Mouse (Mus musculus) cerebellum, postnatal 25 days (tissue): ENCODE measurements around the gene Gm10203.
"Not testable (repeated sequence)": the region's sequence is repeated elsewhere in the genome, so short reads cannot be mapped to it uniquely, and the experiment has no call there.

Source experiments
- DNase-seq, 2 experiments: peaks; one replicate each; pipeline ENCODE4 v3.0.0; 2021; ENCODE audit warnings: mixed read lengths in 2 of 2

Gm10203 gene

DNA sequence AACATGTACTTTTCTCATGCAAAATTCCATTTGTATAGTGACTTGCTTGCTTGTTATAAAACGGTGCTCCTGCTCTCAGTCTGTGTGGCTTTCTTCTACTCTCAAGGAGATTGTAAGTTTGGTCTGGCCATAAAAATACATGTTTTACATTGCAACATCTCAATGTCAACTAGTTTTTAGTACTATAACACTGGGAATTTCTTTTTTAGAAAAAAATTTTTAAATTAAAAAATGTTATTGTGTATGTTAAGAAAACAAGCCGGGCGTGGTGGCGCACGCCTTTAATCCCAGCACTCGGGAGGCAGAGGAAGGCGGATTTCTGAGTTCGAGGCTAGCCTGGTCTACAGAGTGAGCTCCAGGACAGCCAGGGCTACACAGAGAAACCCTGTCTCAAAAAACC lies at the start of gene Gm10203:
TSS of gene Gm10203 (plus strand) at position 301 of the 400 bp plus-strand sequence.
- not testable (repeated sequence) for DNase-seq

DNA sequence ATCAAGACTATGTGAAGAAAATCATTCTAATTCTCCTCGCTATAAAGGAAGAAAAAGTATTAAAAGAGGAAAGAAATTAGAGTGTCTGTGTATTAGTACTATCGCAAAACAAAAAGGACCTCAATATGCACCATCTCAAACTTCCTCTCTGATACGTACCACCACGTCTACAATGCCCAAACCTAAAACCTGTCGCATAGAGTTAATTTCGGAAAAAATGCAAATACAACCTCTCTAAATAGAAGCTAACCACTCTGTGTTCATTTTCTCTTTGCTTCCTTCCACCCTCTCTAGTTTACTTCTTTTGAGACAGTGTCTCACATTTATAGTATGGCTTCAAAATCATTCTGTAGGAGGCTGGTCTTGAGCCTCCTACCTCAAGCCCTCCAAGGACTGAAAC lies 37.6 kb upstream of the Gm10203 start:
- DNase-seq: no peak

DNA sequence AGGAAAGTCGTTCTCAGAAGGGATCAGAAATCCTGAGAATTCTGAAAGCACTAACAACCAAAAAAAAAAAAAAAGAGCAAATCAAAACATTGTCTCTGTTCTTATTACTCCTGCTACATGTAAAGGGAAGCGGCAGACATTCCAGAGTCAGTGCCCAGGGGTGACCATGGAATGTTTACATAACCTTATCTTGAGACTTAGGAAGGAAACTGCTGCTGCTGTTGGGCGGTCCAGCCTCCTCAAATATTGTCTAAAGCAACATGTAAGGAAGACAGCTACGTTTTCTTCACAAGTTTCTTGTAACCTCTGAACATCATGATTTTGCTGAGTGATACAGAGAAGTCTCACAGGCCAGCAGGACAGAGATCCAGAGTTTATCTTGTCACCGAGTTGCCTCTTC lies 36.5 kb upstream of the Gm10203 start:
- no peak for DNase-seq

DNA sequence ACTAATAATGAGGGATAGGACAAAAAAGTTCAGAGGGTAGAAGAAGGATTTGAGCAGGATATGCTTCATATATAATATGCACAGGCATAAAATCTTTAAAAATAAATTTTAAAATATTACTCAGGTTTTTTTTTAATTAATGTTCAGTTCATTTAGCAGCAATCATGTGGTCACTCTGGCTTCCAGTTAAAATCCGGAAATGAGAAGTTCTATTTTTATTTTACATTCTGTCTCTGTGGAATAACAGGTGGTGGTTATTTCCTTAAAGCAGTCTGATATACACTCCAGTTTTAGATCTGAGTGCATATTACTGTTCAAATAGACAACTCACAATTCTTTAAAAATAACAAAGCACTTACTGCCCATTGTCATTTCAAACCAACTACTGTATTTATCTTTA lies 35.4 kb upstream of the Gm10203 start:
- no peak for DNase-seq

DNA sequence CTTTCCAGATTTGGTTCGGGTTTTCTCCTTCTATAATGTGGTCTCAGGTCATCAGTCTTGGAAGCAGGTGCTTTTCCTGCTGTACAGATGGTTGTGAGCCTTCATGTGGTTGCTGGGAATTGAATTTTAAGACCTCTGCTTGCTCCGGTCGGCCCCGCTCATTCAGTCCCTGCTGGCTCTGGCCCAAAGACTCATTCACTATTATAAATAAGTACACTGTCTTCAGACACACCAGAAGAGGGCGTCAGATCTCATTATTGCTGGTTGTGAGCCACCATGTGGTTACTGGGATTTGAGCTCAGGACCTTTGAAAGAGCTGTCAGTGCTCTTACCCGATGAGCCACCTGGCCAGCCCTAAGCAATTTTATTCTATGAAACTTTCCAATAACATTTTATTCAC lies 34.6 kb upstream of the Gm10203 start:
- DNase-seq: peak; percentile 38 to 67

DNA sequence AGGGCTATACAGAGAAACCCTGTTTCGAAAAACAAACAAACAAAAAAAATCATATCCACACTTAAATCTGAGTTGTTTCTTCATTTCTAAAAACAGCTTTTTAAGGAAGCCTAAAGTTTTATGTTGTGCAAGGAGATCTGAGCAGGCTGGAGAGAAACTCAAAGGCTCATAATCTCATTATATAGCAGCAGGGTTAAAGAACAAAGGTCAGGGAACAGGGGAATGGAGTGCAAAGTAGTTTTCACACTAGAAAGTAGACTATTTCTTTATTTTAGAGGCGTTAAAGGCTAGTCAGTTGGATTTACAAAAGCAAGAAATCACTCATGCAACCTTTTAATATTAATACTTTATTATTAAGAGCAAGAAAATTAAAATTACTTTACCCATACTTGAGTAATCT lies 33.7 kb upstream of the Gm10203 start:
- no peak for DNase-seq

DNA sequence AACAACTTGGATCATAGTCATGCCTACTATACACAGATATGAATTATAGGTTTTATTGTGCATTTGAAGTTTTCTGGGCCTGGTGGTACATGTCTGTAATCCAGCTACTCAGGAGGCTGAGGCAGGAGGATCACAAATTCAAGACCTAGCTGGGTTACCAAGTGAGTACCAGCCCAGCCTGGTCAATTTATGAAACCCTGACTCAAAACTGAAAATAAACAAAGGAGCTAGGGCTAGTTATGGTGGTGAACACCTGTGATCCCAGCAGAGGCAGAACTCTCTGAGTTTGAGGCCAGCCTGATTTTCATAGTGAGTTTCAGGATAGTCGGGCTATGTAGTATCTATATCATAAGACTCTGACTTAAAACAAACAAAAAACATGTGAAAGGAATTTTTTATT lies 32.7 kb upstream of the Gm10203 start:
- no peak for DNase-seq

DNA sequence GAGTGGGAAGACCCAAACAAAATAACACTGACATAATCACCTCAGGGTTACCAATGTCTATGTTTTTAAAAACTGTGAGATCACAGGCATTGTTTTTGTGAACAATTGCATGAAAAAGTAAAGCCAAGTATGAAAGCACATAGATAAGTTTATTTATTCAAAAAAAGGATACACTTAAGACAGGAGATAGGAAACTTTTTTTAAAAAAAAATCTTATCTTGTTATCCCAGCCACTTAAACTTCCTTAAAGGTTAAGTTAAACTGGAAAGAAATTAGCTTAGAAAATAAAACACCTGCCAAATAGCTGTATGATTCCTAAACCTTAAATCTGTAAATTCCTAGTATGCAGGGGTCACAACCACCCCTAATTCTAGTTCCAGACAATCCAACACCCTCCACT lies 31.0 kb upstream of the Gm10203 start:
- no peak for DNase-seq

DNA sequence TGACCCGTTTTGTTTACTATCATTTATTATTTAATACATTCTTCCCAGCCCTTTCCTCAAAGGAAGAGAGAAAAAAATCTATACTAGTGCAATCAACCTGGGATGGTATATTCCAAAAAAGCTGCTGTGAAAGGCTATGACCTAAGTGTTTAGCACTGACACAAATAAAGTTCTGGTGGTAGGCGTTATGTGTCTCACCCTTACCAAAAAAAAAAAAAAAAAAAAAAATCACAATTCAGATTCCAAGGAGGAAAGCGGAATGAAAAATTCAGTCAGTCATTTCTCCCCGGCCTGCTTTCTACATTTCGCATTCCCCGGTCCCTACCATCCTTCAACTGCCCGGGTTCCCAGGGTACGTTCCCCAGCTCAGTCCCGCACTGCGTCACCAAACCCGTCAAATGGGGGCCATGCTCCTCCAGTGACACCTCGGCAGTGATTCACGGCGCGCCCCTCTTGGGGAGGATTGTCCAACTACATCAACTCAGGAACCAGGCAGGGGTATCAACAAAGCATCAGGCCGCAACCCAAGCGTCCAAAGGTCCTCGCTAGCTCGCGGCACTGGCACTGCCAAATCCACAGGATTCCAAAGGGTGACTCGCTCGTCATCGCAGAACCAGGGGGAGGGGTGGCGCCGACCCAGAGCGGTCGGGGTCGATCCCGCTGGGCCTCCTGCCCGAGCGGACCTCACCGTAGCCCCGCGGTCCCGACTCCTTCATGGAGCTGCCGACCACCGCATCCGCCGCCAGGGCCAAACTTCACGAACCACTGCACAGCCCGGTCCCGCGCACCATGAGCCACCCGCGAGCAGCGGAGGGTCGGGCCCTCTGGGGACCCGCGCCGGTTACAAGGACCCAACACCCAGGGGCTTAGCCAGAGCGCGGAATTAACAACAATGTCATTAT lies 29.5 kb upstream of the Gm10203 start:
- peak; percentile 77 to 83 for DNase-seq

DNA sequence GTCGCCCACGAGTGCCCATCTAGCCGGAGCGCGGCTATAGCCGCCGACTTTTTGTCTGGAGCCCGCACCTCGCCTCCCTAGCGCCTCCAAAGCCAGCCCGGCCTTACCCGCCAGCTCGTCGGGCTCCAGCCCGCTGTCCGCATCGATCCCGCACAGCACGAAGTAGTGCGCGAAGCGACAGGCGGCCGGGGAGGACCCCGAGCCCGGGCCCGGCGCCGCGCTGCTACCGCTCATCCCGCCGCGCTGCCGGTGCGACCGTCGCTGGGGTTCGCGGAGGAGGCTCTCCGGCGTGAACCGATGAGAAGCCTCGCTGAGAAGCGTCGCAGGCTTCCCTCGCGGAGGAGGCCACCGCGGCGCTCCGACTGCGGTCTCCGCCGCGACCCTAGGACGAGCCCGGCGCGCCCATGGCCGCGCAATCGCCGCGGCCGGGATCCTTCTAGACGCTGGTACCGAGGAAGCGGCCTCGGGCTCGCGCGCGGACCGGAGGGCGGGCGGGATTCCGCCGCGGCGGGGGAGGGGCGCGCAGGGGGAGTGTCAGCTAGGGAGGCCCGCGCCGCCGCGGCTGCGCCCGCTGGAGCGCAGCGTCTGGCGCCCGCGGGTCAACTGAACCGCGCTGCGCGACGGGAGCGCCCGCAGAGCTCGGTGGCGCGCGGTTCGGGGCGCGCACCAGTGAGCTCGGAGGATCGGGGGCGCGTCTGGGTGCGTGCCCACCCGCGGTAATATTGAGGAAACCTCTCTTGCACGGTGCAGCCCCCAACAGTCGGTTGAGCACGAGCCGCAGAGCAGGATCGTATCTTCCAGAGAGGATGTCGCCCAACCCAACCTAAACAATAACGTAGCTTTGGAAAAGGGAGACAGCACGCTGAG lies 28.7 kb upstream of the Gm10203 start, which contains the start of gene Dennd5b:
TSS of gene Dennd5b (minus strand) at position 605 of the 867 bp plus-strand sequence.
- DNase-seq: peak; percentile 90 to 95

DNA sequence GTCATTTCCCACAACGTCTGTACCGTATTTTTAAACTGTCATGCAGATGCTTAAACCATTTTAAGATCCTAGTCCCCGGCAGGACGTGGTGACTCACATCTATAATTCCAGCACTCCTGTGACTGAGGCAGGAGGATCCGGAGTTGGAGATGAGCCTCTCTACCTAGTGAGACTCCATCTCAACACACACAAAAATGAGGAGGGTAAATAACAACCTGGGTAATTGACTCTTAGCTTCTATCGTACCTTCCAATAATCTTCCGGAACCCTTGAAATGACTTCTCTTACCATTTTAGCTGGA lies 28.1 kb upstream of the Gm10203 start:
- DNase-seq: no peak

DNA sequence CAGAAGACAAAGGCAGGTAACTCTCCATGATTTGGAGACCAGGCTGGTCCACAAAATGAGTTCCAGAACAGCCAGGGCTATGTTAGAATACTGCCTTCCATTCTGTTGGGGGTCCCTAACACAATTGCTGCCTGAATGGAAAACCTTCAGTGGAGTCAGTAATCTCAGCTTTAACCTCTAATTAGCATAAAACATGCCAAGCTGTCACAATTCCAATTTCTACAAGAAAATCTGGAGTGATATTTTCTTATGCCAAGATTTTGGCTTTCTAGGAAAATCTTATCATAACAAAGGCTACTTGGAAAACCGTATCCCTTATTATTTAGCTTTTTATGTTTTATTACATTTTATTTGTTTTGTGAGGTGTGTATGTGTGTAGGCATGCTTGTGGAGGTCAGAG lies 26.5 kb upstream of the Gm10203 start:
- DNase-seq: no peak

DNA sequence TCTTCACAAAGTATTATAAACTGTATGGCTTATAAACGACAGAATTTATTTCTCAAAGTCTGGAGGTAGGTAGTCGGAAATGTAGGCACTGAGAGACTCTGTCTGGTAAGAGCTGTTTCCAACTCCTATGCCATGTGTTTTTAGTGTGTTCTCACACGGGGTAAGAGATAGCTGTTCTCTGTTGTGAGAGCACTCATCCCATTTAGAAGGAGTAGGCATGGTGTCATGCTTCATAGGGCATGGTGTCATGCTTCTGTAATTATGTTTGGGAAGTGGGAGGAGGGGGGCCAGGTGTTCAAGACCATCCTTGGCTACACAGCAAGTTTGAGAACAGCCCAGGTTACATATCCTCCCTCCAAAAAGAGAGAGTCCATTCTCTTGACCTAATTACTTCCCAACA lies 22.4 kb upstream of the Gm10203 start:
- no peak for DNase-seq

DNA sequence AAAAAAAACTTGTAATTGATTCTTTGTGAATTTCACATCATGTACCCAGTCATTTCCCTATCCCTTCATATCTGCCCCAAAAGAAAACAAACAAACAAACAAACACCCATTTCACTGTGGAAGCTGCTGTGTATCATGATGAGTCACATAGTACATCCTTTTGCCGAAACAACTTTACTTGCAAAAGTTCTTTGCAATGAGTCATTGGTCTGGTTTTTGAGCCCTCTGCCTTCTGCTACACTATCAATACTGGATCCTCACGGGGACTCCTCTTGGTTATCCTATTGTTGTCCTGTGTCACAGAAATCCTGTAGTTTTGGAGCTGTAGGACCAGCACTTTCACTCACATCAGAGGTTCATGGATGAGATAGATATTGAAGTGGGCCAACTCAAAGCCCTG lies 21.1 kb upstream of the Gm10203 start:
- no peak for DNase-seq

DNA sequence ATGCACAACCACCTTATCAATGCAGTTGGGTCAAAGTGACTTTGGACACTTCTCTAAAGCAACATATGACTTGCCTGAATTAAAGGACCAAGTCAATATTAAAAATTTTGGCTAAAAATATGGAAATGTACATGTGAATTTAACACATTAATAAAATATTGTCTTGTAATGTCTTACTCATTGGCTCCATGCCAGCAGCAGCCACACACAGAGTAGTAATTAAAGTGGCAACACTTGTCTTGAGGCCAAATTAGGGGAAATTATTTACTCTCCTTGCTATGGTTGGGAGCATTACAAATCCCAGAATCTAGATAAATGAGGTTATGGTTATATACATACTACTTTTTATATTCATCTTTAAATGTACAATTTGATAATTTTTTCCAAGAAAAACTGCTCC lies 13.0 kb upstream of the Gm10203 start:
- peak in 1 of 2 experiments; percentile 15 for DNase-seq

DNA sequence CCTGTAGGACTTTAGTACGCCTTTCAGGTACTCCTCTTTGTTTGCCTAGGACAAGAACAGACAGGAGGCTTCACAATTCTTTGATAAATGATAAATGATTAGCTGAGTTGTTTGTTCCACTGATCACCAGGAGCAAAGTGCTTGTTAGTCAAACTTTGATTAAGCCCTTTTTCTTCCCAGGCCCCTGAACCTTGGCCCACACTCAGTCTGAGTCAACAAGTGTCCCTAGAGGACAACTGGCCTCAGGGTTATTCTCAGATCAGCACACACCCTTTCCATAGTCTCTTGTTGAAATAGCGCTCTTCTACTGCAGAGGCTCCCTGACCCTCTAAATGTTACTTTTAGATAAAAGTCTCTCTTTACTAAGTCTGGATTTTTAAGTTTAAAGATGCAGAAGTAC lies 11.0 kb upstream of the Gm10203 start:
- no peak for DNase-seq

DNA sequence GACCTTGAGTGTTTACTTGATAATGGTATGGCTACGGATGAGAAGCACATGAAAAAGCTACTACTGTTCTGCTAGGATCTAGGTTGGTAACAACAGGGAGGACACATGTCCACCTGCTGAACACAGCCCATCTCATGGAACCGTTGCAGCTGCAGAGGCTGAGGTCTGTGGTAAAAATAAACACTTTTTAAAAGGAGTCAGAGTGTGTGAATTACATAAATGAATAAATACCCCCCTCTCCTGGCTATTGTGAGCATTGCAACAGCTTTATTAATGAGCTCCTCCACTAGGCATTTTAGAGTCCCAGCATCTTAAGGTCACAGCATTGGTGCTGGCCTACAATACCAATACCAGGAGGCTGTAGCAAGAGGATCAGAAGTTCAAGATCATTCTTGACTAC lies 10.1 kb upstream of the Gm10203 start:
- DNase-seq: peak; percentile 37 to 70

DNA sequence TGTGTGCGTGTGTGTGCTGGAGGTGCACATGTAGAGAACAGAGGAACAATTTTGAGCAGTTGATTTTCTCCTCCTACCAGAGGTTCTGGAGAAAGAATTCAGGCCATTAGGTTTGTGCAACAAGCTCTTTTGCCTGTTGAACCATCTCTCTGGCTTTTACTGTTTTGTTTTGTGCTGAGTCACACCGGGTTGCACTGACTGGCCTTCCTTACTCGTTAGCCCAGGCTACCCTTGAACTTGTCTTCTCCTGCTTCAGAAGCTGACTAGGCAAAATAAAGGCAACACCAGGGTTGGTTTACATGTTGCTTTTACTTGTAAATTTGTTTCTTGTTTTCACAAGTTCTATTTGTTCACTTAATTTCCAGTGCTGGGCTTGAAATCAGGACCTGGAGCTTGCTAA lies 6.9 kb upstream of the Gm10203 start:
- DNase-seq: no peak

DNA sequence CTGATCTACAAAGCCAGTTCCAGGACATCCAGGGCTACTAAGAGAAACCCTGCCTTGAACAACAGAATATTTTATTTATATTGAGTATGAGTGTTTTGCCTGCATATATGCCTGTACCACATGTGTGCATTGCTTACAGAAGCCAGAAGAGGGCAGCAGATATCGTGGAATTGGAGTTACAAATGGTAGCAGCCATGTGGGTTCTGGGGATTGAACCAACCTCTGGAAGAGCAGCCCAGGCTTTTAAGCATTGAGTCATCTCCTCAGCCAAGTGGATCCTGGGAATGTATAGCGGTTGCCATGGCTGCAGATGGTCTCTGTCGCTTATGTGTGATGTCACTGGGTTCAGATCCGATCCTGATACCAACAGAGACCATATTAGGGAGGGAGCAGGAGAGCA lies 3.3 kb upstream of the Gm10203 start:
- peak; percentile 31 to 57 for DNase-seq

DNA sequence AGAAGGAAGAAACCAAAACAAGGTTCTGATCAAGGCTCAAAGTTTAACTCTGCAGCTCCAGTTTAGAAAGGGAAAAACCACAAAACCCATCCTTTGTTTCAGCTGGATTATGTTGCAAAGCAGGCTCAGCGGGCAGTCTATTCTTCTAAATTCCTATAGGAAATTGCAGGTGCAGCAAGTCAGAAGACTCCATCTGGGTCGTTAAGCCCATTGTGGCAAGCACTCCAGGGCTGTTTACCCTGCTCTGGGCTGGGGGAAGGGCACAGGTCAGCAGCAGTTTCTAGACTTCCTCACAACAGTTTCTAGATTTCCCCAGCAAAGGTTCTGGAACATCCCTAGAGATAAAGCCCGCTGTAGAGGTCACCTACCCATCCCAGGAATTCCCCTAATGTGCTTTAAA lies 1.1 kb downstream of the Gm10203 start:
- DNase-seq: no peak

DNA sequence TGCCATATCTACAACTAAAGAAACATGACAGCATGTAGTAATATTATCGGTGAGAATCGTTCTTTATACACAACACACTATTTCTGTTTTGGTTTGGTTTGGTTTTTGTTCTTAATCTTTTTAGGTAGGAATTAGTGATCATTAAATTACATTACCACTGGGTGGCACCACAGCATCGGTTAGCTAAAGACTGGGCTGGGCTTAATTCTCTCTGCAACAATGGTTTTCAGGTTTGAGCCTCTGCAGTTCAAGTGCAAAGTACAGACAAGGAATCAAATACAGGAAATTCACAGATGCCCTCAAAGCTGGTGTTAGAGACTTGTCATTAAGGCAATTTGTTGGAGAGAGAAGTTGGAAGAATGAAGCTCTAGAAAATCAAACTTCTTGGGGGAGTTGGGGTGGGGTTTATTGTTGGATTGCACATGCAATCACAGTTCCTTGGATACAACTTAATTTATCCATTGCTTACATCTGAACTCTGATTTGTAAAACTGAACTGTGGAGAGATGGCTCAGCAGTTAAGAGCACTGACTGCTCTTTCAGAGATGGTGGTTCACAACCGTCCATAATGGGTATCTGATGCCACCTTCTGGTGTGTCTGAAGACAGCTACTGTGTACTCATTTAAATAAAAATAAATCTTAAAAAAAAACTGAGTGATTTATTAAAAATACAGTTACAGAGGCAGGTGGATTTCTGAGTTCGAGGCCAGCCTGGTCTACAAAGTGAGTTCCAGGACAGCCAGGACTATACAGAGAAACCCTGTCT lies 2.5 kb downstream of the Gm10203 start:
- peak; percentile 12 to 54 for DNase-seq

DNA sequence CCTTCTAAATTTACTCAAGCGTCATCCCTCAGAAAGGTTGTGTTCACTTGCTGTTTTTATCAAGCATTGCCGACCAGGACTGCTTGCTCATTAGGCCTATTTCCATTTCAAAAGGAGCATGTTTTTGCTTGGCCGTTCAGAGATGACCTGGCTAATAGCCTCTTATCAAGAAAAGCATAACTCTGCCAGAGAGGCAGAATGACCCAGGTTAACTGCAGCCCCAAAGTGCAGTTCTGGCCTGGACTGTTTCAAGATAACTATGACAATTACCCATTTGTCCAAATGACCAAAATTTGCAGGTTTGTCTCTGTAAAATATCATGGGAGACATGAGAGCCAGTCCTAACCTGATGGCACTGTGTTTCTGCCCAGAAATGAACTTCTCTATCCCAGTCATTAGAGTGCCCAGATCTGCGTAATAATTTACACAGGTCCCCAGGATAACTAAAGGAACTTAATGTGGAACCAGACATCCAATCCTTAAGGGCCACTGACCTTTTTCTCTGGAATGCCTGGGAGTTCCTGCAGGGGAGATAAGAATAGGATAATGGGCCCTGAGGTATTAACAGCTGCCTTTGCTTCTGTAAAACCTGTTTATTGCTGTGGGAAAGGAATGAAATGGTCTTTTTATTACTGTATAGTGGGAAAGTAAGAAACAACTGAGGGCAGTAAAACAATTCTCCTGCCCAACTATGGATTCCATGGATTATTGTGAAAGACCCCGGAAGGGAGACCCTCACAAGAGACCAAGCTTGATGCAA lies 4.6 kb downstream of the Gm10203 start:
- no peak for DNase-seq
